Mouse (Mus musculus) ovary, postnatal 14 days (tissue): ENCODE results near the gene Tut1.
"Not testable (repeated sequence)": the region's sequence is repeated elsewhere in the genome, so short reads cannot be mapped to it uniquely, and the experiment has no call there.

Source experiments
- DNase-seq: peaks from one replicate; pipeline ENCODE4 v3.0.0; 2022; ENCODE audit warnings: low spot score

Gene Tut1

GRCm38 (mm10) chr19:8942276-8942964 is 11.2 kb upstream of the Tut1 start:
- DNase-seq: peak; percentile 56

- no peak for DNase-seq
Observed at GRCm38 (mm10) chr19:8943047-8943446, 10.6 kb upstream of the Tut1 start.

GRCm38 (mm10) chr19:8944062-8944461 is 9.6 kb upstream of the Tut1 start:
- DNase-seq: no peak

GRCm38 (mm10) chr19:8944750-8945149 is 8.9 kb upstream of the Tut1 start:
- peak; percentile 69 for DNase-seq

- no peak for DNase-seq
Observed at GRCm38 (mm10) chr19:8945251-8945650, 8.4 kb upstream of the Tut1 start.

GRCm38 (mm10) chr19:8946929-8947328 is 6.7 kb upstream of the Tut1 start:
- no peak for DNase-seq

GRCm38 (mm10) chr19:8950190-8950589 is 3.5 kb upstream of the Tut1 start:
- no peak for DNase-seq

- no peak for DNase-seq
Observed at GRCm38 (mm10) chr19:8952241-8952640, 1.4 kb upstream of the Tut1 start.

- no peak for DNase-seq
Observed at GRCm38 (mm10) chr19:8954171-8954570, 524 bp downstream of the Tut1 start.

GRCm38 (mm10) chr19:8962256-8962655 is 8.6 kb downstream of the Tut1 start:
- DNase-seq: no peak

- no peak for DNase-seq
Observed at GRCm38 (mm10) chr19:8965075-8965474, 11.4 kb downstream of the Tut1 start.

- DNase-seq: no peak
Observed at GRCm38 (mm10) chr19:8965771-8966170, 12.1 kb downstream of the Tut1 start.

GRCm38 (mm10) chr19:8966198-8966589 is 12.5 kb downstream of the Tut1 start:
- DNase-seq: no peak

- DNase-seq: peak; percentile 92
Observed at GRCm38 (mm10) chr19:8966590-8967372, 13.1 kb downstream of the Tut1 start, which contains the start of gene Eef1g. Eef1g (plus strand) TSS chr19:8967041.

- DNase-seq: no peak
Observed at GRCm38 (mm10) chr19:8967373-8967743, 13.7 kb downstream of the Tut1 start.

GRCm38 (mm10) chr19:8967893-8968292 is 14.2 kb downstream of the Tut1 start:
- DNase-seq: no peak

- not testable (repeated sequence) for DNase-seq
Observed at GRCm38 (mm10) chr19:8972491-8972890, 18.8 kb downstream of the Tut1 start.

- DNase-seq: no peak
Observed at GRCm38 (mm10) chr19:8974638-8975037, 21.0 kb downstream of the Tut1 start.

- DNase-seq: no peak
Observed at GRCm38 (mm10) chr19:8975491-8975890, 21.8 kb downstream of the Tut1 start.

- no peak for DNase-seq
Observed at GRCm38 (mm10) chr19:8976535-8976934, 22.9 kb downstream of the Tut1 start.

GRCm38 (mm10) chr19:8980771-8981170 is 27.1 kb downstream of the Tut1 start:
- no peak for DNase-seq

GRCm38 (mm10) chr19:8981450-8982168 is 28.0 kb downstream of the Tut1 start:
- no peak for DNase-seq
